Mouse (Mus musculus) liver, postnatal 0 days (tissue): ENCODE data around the gene Pecam1.

Experiments used
- CTCF ChIP-seq: sonication (generic); IDR thresholded peaks from 2 replicates; pipeline ENCODE4 v1.5.1; 2016; ENCODE audit warnings: antibody characterized with exemption, low read depth
- EP300 ChIP-seq: IDR thresholded peaks from 2 replicates; pipeline ENCODE4 v1.6.1; 2016; ENCODE audit warnings: antibody characterized with exemption, low read depth, mild to moderate bottlenecking

DNA sequence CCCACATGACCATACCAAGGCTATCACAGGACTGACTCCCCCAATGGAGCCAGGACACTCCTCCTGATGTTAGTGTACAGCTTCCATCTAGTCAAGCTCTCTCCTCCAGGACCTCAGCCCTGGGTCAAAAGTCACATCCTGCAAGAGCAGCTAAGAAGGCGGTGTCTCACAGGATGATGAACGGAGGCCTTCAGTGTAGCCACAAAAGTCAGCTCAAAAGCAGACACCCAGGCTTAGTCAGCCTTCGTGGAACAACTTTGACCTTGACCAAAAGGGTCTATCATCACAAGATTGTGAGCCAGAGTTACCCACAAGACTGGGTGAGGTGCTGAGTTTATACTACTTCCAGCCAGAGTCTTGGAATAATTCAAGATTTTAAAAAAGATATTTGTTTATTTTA is 42.6 kb downstream of the Pecam1 start:
- TF ChIP-seq CTCF (no peak), EP300 (no peak)
